Mouse (Mus musculus) right cerebral cortex, postnatal 10 days (tissue): ENCODE measurements at regions not wholly inside any gene's neighbourhood (a gene's known extent, or its start where the extent isn't known, plus 50 kb on each side); places are given as distances from the start of the nearest gene placed in this dataset.
A peak's percentile ranks its signal among the peaks of the same experiment; 100 is the strongest.

Source experiments
- DNase-seq, 2 experiments: peaks; one replicate each; pipeline ENCODE4 v3.0.0; 2021; ENCODE audit warnings: low spot score in 2 of 2

DNA sequence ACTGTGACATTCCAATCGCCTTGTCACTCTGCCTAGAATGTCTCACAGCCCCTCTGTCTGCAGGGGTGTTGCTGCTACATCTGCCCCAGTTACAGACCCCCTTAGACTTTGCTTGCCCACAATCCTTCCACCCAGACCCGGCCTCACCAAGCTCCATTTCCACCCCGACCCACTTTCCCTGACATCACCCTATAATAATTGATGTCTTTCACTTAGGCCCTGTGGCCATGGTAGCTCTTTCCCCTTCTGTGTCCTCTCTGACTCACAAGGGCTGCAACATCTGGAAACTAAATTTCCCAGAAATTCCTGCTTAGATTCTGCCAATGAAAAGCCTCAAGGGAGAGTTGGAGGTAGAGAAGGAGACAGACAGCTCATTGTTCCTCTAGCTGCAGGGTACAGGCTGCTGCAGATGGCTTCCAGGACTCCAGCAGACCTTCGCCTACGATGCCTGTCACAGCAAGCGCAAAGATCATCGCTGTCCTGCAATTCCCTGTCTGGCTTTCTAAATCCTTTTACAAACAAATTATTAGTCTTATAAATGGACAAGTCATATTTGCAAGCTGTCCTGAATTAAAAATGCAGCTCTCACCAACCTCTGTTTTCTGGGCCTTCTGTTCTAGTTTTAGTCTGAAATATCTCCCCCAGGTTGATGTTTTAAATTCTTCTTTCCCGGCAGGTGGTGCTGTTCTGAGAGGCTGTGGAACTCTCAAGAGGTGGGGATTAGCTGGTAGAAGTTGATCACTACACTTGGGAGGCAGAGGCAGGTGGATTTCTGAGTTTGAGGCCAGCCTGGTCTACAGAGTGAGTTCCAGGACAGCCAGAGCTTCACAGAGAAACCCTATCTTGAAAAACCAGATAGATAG is 104.9 kb upstream of the Oxgr1 start:
- no peak for DNase-seq

GRCm38 (mm10) chr14:120148803-120149202 is 106.6 kb upstream of the Oxgr1 start:
- DNase-seq, result no peak

- DNase-seq, result peak; percentile 60 to 78
Observed at GRCm38 (mm10) chr14:120149341-120149741, 107.1 kb upstream of the Oxgr1 start.

DNA sequence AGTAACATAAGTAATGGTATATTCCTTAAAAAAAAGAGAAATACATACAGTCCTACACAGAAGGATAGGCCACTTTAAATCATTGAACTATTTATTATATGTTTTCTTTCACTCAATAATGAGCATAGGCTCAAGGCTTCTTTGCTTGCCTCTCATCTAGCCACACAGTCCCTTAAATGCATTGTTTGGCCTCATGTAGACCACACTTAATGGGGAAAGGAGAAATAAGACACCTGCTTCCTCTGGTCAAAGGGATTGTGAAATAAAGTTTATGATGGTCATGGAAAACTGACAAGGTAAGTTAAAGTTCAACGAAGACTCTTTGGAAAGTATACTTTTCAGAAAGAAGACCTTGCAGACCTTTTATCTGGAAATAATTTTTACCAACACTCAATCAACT is 108.4 kb upstream of the Oxgr1 start:
- no peak for DNase-seq

DNA sequence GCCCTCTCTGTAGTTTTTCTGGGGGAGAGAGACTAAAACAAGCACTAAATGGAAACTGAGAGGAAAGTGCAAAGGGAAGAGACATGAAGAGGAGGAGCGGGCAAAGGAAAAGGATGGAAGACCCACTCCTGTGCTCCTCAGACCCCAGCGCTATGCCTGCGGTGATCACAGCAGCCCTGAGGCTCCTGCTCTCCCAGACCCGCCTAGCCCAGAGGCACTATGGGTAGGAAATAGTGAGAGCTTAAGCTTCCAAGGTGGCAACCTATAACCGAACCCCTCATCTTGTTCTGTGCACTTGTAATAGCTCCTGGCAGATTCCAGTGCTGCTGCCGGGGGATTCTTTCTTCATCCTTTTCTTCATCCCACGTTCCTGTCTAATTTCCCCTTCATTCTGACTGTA is 112.2 kb upstream of the Oxgr1 start:
- DNase-seq, result no peak

DNA sequence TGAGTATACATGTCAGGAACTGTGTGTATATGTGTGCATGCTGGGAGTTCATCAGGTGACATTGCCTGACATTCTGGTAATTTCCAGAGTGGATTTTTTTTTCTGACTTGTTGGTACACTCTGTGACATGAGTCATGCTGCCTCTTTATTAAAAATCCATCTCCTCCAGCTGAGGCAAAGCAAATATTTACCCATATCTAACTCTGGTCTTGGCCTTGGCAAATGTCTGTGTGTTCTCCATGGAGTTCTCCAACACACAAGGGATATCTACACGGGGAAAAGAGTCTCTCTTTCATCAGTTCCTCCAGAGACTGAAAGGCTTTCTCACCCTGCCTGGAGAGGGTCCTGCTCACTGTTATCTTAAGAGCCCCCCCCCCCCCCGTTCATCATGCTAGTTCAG is 111.3 kb upstream of the Mbnl2 start:
- no peak for DNase-seq

DNA sequence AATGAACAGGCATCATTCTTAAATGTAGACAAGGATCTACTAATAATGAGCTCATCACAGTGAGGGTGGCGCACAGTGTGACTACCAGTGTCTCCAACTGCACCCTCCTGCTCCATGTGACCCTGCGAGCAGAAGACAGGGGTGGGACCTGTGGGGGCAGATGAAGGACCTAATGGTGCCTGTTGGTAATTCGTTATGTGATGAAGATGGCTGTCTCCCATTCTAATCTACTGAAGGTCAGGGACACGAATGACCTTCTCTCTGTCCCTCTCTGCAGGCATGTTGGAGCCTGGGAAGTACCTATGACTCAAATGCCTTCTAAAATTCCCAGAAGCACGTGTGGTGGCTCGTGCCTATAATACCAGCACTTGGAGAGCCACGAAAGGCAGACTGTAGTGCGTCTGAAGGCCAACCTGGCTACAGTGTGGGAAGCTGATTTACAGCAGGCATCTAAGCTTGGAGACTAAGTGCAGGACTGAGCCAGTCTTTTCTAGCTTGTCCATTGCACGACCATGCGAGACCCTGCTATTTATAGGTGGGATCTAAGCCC is 109.9 kb upstream of the Mbnl2 start:
- DNase-seq, result no peak

- peak in 1 of 2 experiments; percentile 48 for DNase-seq
Observed at GRCm38 (mm10) chr14:120170733-120171132, 104.7 kb upstream of the Mbnl2 start.

DNA sequence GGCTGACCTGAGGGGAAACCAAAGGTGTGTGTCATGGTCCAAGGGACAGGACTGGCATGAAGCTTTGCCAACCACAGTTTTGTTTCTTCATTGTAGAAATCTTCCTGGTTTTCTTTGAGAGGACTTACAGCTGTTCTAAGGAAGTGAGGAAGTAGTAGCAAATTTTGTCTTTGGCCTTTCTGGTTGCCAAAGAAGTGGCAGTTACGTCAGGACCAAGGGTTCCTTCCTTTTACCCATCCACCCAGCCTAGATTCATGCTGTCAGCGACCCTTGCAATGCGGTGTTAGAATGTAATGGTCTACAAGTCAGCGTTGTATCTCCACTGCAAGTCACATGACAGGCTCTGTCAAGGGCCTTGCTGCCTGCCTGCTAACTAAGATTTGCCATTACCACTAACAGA is 103.4 kb upstream of the Mbnl2 start:
- DNase-seq, result no peak

DNA sequence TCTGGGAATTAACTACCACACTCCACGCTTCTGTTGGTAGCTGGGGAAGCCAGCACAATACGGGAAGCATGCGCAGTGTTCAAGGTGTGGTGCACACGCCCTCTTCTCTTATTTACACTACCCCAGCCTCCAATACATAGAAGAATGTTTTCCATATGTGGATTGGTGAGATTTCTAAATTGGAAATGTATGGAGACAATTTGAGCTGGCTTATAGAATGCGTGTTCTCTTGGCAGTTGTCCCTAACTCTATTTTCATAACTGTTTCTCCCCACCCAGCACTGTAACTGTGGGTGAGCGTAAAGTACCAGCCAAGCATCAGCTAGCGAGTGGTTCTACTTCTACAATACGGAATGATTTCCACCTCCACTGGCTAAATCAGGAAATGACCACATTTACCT is 102.6 kb upstream of the Mbnl2 start:
- peak in 1 of 2 experiments; percentile 29 for DNase-seq

GRCm38 (mm10) chr14:120174615-120175014 is 100.9 kb upstream of the Mbnl2 start:
- DNase-seq, result peak; percentile 26 to 51

GRCm38 (mm10) chr14:120195218-120195617 is 80.3 kb upstream of the Mbnl2 start:
- DNase-seq, result no peak

GRCm38 (mm10) chr14:120211741-120212140 is 63.7 kb upstream of the Mbnl2 start:
- DNase-seq, result no peak

DNA sequence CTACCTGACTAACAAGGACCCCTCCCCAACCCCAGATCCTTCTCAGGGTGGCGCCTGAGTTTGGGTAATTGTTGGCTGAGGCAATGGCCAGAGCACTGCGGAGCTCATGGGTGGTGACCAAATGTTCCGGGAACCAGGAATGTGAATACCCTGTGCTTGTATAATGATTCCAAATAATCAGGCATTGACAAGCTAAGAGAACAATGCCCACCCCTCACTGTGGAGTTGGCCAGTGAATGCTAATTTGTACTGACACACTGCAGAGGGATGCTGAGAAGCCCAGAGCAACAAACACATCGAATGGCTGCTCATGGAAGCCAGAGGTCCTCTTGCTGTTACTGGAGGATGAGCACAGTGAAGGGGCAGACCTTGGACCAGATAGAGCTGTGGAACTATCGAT is 62.8 kb upstream of the Mbnl2 start:
- no peak for DNase-seq

DNA sequence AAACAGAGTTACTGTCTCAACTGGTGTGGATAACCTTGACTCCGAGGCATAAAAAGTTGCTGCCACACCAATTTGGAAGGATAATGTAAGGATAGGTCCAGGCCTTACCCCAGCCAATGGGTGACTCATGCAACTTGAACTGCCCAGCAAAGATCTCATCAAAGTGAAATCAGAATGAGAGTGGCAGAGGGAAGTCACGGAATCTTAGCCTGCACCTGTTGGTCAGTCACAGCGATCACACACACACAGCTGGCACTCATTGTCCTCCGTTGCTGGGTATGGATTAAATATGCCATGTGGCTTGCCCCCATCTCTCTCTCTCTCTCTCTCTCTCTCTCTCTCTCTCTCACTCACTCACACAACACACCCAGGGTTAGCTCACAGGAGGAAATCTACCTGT is 56.2 kb upstream of the Mbnl2 start:
- no peak for DNase-seq

- no peak for DNase-seq
Observed at GRCm38 (mm10) chr14:120223528-120224201, 51.8 kb upstream of the Mbnl2 start.

- peak; percentile 34 to 36 for DNase-seq
Observed at GRCm38 (mm10) chr14:120224202-120224846, 51.1 kb upstream of the Mbnl2 start.

GRCm38 (mm10) chr14:120225657-120226056 is 49.8 kb upstream of the Mbnl2 start:
- DNase-seq, result no peak
